Mouse (Mus musculus): Measurements from ENCODE around the gene Bean1.

DNA sequence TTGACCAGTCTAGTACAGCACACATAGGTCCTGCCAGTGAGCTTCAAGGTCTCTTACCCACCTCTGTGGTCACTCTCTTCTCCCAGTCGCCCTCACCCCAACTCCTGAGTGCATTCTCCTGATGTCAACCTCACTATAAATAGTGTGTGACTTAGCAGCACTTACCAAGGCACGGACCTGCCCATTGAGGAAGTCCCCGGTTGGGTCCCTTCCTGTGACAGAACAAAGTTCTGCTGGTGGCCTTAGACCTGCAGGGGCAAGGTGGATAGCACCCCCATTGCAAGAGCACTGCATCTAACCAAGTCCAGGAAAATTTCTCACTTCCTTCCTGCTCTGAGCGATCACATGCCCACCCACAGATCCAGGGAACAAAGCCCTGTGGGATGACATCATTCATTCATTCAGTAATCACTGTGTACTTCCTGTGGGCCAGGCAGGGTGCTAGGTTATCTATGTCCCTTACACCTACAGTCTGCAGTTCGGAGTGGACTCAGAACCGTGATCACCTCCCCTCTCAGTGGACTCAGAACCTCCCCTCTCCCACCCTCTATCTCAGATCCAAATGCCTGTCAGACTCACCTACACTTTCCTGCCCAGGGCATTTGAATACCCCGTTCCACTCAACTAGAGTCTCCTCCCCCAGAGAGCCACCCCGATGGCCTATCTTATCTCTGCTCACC, 5.7 kb downstream of the Bean1 start:
- TF ChIP-seq CTCF (IDR thresholded peaks at IDR 0.05; ENCODE audit: extremely low read depth, insufficient read length, insufficient replicate concordance, low read depth, low read length) (no peak), POLR2A (IDR thresholded peaks at IDR 0.05; ENCODE audit: low read depth, low read length) (no peak)

Measured in small intestine, adult 2 months (tissue).